Mouse (Mus musculus) embryo, embryonic 10.5 days (tissue): Measurements from ENCODE around the gene Dnajc30.
"Not testable (repeated sequence)": the region's sequence is repeated elsewhere in the genome, so short reads cannot be mapped to it uniquely, and the experiment has no call there.

ENCODE experiments used
- DNase-seq: peaks from one replicate; pipeline ENCODE4 v3.0.0-alpha.2; 2015; ENCODE audit warnings: low spot score

Dnajc30 gene

DNA sequence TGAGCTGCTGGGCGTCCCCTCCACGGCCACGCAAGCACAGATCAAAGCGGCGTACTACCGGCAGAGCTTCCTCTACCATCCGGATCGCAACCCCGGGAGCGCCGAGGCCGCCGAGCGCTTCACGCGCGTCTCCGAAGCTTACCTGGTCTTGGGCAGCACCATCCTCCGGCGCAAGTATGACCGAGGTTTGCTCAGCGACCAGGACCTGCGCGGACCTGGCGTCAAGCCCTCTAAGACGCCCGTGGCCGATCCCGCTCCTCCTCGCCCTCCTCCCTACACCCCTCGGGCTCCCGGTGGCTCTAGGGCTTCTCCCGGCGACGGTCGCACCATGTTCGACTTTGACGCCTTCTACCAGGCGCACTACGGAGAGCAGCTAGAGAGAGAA lies 372 bp downstream of the Dnajc30 start:
- no peak for DNase-seq

DNA sequence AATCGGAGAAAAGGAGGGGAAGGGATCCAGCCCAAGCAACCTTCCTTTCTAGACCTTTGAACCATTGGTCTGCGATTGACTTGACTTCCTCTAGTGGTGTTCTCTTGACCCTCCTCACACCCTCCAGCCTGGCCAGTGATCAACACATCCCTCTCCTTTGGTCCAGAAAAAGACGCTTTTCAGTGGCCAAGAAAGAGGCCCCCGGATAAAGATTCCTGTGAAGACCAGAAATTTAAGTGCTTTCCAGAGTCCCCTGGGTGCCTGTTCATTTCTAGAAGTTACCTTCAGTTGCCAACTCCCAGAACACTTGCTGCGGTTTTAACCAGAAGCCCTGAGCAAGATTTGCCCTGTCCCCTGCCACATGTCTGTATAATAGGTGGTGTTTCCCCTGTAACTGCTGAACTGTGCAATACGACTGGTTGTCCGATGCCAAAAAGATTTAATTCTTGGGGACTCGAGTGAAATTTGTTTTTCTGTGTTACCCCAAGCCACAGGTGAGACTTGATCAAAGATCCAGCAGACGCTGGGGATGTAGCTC lies 976 bp downstream of the Dnajc30 start, which contains the start of gene Bud23:
TSS of gene Bud23 (minus strand) at position 51 of the 538 bp plus-strand sequence.
- not testable (repeated sequence) for DNase-seq

- no peak for DNase-seq
Measured at GRCm38 (mm10) chr5:135066008-135066407, 2.0 kb downstream of the Dnajc30 start.

- DNase-seq, result no peak
Measured at GRCm38 (mm10) chr5:135070448-135070847, 6.4 kb downstream of the Dnajc30 start.

- DNase-seq, result no peak
Measured at GRCm38 (mm10) chr5:135072061-135072460, 8.1 kb downstream of the Dnajc30 start.

GRCm38 (mm10) chr5:135072720-135073119 lies 8.7 kb downstream of the Dnajc30 start:
- no peak for DNase-seq

DNA sequence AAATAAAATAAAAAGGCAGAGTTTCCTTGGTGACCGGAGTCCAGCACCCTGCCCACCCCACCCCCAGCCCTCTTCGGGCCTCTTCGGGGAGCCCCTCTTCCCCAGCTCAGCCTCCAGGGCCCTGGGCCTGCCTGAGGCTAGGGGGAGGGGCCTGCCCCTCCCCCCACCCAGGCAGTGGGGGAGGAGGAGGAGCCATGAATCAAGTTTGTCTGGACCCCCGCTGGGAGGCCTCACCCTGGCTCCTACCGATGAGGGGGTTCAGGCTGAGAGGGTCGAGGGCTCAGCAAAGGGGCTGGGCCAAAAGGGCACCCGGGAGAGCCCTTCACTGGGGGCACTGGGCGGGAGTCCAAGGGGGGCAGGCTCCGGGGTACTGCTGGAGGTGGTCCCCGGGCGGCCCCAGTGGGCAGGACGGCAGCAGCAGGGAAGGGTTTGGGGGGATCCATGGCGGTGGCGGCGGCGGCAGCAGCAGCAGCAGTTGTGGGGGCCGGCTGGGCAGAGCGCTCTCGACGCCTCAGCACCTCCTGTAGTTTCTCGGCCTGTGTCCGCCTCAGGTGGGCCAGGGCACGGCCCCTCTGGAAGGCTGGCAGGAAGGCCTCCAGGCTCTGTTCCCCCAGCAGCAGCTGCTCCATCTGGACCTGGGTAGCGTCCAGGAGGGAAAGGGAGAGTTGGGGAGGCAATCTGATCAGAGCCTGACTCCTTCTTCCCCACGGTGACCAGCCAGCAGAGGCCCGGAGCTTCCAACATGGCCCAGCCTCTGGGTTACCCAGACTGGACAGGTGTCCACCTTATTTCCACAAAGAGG lies 9.5 kb downstream of the Dnajc30 start:
- no peak for DNase-seq

GRCm38 (mm10) chr5:135075655-135076054 lies 11.7 kb downstream of the Dnajc30 start:
- DNase-seq, result no peak

DNA sequence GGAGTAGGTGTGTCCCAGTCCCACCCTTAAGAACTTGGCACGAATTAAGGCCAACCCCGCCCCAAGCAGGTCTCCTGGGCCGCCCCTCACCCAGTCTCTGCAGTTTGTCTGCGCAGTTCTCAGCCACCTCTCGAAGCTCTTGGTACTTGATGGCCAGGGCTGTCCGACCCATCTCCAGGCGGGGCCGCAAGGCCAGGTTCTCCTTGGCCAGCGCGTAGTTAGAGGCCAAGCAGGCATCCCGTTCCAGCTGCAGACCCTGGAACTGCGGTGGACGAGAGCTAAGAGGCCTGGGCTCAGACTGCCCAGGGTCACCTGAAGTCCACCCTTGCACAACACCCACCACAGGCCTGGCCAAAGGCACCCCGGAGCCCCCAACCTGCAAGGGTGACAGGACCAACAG lies 12.4 kb downstream of the Dnajc30 start:
- DNase-seq, result no peak

GRCm38 (mm10) chr5:135076931-135077505 lies 13.0 kb downstream of the Dnajc30 start:
- DNase-seq, result peak; percentile 61

GRCm38 (mm10) chr5:135077564-135078481 lies 13.8 kb downstream of the Dnajc30 start, which contains the start of gene Vps37d:
Vps37d (minus strand) TSS chr5:135078266.
- DNase-seq, result peak; percentile 93

- DNase-seq, result no peak
Measured at GRCm38 (mm10) chr5:135078482-135078810, 14.4 kb downstream of the Dnajc30 start.

DNA sequence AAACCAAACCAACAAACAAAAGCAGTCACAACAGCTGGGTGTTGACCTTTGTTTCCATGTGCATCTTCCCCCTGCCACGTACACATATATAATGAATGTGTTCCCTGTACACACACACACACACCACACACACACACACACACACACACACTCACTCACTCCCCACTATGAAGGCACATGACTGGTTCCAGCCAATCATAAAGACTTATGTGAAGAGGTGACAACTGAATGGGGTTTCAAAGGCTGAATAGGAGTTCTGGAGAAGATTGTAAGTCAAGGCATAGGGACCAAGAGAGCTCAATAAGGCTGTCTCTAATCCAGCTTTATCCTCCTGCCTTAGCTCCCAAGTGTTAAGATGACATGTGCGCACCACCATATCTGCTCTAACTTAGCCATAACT lies 15.6 kb downstream of the Dnajc30 start:
- DNase-seq, result no peak

DNA sequence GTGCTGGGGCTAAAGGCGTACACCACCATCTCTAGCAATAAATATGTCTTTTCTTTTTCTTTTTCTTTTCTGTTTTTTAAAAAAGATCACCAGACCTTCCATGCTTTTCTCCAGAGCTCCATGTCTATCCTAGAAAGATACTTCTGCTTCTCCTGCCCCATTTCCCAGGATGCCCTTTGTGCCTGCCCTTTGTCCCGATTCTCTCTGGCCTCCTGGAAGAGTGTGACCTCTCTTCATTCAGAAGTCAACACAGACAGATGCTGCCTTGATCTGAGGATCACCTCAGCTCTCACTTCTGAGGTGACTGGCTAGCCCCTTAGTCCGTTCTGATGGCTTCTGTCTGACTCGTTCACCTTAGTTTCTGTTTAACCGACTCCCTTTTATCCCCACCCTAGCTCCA lies 16.5 kb downstream of the Dnajc30 start:
- DNase-seq, result no peak

DNA sequence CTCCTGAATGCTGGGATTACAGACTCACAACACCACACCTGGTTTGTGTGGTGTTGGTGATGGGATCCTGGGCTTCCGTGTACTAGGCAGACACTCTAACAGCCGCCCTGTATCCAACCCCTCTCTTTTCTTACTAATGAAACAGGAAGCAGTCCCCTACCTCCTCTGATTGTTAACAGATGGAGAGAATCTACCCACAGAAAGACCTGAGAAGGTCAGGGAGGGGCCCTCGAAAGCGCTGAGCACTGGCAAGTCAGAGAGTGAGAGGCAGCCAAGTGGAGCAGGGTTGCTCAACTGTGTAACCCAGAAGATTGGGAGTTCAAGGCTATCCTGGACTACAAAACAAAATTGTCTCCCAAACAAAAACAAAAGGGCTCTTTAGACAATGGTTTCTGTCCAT lies 22.9 kb downstream of the Dnajc30 start:
- peak; percentile 24 for DNase-seq

- peak; percentile 18 for DNase-seq
Measured at GRCm38 (mm10) chr5:135089653-135090052, 25.7 kb downstream of the Dnajc30 start, which contains the start of gene Mlxipl. Mlxipl (plus strand) TSS chr5:135089890.

DNA sequence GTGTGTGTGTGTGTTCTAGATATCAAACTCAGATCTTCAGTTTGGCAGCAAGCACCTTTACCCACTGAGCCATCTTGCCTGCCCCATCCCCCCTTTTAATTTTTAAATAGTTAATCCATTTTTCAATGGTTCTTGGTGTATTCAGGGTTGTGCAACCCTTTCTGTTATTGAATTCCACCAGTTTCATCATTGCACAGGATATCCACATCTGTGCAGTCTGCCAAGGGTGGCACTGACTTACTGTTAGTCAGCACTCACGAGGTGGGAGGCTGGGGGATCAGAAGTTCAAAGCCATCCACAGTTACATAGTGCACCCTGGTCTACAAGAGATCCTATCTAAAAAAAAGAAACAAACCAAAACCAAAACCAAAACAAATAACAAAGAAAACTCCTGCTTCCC lies 37.0 kb downstream of the Dnajc30 start:
- no peak for DNase-seq

GRCm38 (mm10) chr5:135103999-135104660 lies 40.1 kb downstream of the Dnajc30 start:
- DNase-seq, result peak; percentile 44

- DNase-seq, result peak; percentile 97
Measured at GRCm38 (mm10) chr5:135106758-135107256, 42.8 kb downstream of the Dnajc30 start.

GRCm38 (mm10) chr5:135107521-135108501 lies 43.8 kb downstream of the Dnajc30 start:
- peak; percentile 74 for DNase-seq
